Mouse (Mus musculus): ENCODE results near the gene Esyt1. TPM values are rescaled to one million over a fixed set of nuclear protein-coding genes. Genes with fewer than 3 reads are reported as not detected.
A peak's percentile ranks its signal among the peaks of the same experiment; 100 is the strongest.
"Not testable (repeated sequence)": the region's sequence is repeated elsewhere in the genome, so short reads cannot be mapped to it uniquely, and the experiment has no call there.

Esyt1 gene
- polyA plus RNA-seq, 1 experiment from 2014 or later, result 10.9 TPM

GRCm38 (mm10) chr10:128550144-128550823 is 24.6 kb upstream of the Esyt1 start:
- 90% methylated on average over 11 of the region's 11 CpGs for WGBS
- not testable (repeated sequence) for ATAC-seq (ENCODE audit: low FRiP score, low TSS enrichment)
- H3K27ac ChIP-seq (replicated peaks; ENCODE audit: low read depth, low read length), result peak overlapping the region; percentile 60; the same call in 1 of the 2 replicates

GRCm38 (mm10) chr10:128549682-128550057 is 24.0 kb upstream of the Esyt1 start:
- not testable (repeated sequence) for H3K9ac ChIP-seq (replicated peaks; ENCODE audit: low read length); H3K9me3 ChIP-seq (ENCODE audit: control insufficient read depth, low read length); DNase-seq; H3K36me3 ChIP-seq (ENCODE audit: control insufficient read depth, insufficient read depth, low read length); H3K4me1 ChIP-seq (ENCODE audit: control insufficient read depth, insufficient read depth, low read length); ATAC-seq (ENCODE audit: low FRiP score, low TSS enrichment); H3K27me3 ChIP-seq (ENCODE audit: control insufficient read depth, insufficient read depth, low read length)
- Histone ChIP-seq H3K4me3 (replicated peaks; ENCODE audit: low read depth, low read length) (peak overlapping the region; percentile 73; the same call in 1 of the 2 replicates), H3K27ac (replicated peaks; ENCODE audit: low read depth, low read length) (peak overlapping the region; percentile 60; the same call in 1 of the 2 replicates), H3K4me2 (ENCODE audit: low read length) (peak overlapping the region; percentile 83)
- 59% methylated on average over 6 of the region's 6 CpGs for WGBS

More at GRCm38 (mm10) chr10:128550144-128550823, 24.6 kb upstream of the Esyt1 start:
- not testable (repeated sequence) for H3K4me1 ChIP-seq (ENCODE audit: control insufficient read depth, insufficient read depth, low read length); H3K4me2 ChIP-seq (ENCODE audit: low read length); H3K27me3 ChIP-seq (ENCODE audit: control insufficient read depth, insufficient read depth, low read length); H3K4me3 ChIP-seq (replicated peaks; ENCODE audit: low read depth, low read length); H3K9ac ChIP-seq (replicated peaks; ENCODE audit: low read length); H3K9me3 ChIP-seq (ENCODE audit: control insufficient read depth, low read length); H3K36me3 ChIP-seq (ENCODE audit: control insufficient read depth, insufficient read depth, low read length); DNase-seq

- Histone ChIP-seq H3K27ac (replicated peaks; ENCODE audit: low read depth, low read length) (peak within 1 kb of the TSS; percentile 96), H3K27me3 (ENCODE audit: control insufficient read depth, insufficient read depth, low read length) (no peaks in the 10 kb centered on the region), H3K4me1 (ENCODE audit: control insufficient read depth, insufficient read depth, low read length) (peaks cover 8% of the 10 kb centered on the region), H3K36me3 (ENCODE audit: control insufficient read depth, insufficient read depth, low read length) (peaks cover 15% of the 10 kb centered on the region), H3K9ac (replicated peaks; ENCODE audit: low read length) (peak within 1 kb of the TSS; percentile 92), H3K9me3 (ENCODE audit: control insufficient read depth, low read length) (no peaks in the 10 kb centered on the region), H3K4me2 (ENCODE audit: low read length) (peak within 1 kb of the TSS; percentile 83), H3K4me3 (replicated peaks; ENCODE audit: low read depth, low read length) (peak within 1 kb of the TSS; percentile 73)
- ATAC-seq (ENCODE audit: low FRiP score, low TSS enrichment) (peak; percentile 91), DNase-seq (peak; percentile 98)
- WGBS, result under 1% methylated on average over 31 of the region's 31 CpGs
Measured at GRCm38 (mm10) chr10:128548947-128549681, 23.4 kb upstream of the Esyt1 start, which contains the start of gene Rpl41. Rpl41 (minus strand) TSS chr10:128549305.

GRCm38 (mm10) chr10:128548051-128548791 is 22.6 kb upstream of the Esyt1 start:
- not testable (repeated sequence) for H3K9me3 ChIP-seq (ENCODE audit: control insufficient read depth, low read length); DNase-seq; H3K4me1 ChIP-seq (ENCODE audit: control insufficient read depth, insufficient read depth, low read length); ATAC-seq (ENCODE audit: low FRiP score, low TSS enrichment); H3K27me3 ChIP-seq (ENCODE audit: control insufficient read depth, insufficient read depth, low read length)
- WGBS, result 1% methylated on average over 20 of the region's 30 CpGs
- Histone ChIP-seq H3K4me3 (replicated peaks; ENCODE audit: low read depth, low read length) (peak overlapping the region; percentile 73), H3K36me3 (ENCODE audit: control insufficient read depth, insufficient read depth, low read length) (peaks cover 24% of the 10 kb centered on the region), H3K4me2 (ENCODE audit: low read length) (peak overlapping the region; percentile 83), H3K9ac (replicated peaks; ENCODE audit: low read length) (peak overlapping the region; percentile 92), H3K27ac (replicated peaks; ENCODE audit: low read depth, low read length) (peak overlapping the region; percentile 97)

- DNase-seq (peak; percentile 98), ATAC-seq (ENCODE audit: low FRiP score, low TSS enrichment) (peak; percentile 90)
- H3K27me3 ChIP-seq (ENCODE audit: control insufficient read depth, insufficient read depth, low read length), result no peaks in the 10 kb centered on the region
- peak within 1 kb of the TSS; percentile 73 for H3K4me3 ChIP-seq (replicated peaks; ENCODE audit: low read depth, low read length)
- H3K9me3 ChIP-seq (ENCODE audit: control insufficient read depth, low read length), result no peaks in the 10 kb centered on the region
- WGBS, result under 1% methylated on average over 50 of the region's 50 CpGs
- peak within 1 kb of the TSS; percentile 97 for H3K27ac ChIP-seq (replicated peaks; ENCODE audit: low read depth, low read length)
- H3K36me3 ChIP-seq (ENCODE audit: control insufficient read depth, insufficient read depth, low read length), result peaks cover 31% of the 10 kb centered on the region
- H3K4me1 ChIP-seq (ENCODE audit: control insufficient read depth, insufficient read depth, low read length), result peaks cover 8% of the 10 kb centered on the region
- H3K4me2 ChIP-seq (ENCODE audit: low read length), result peak within 1 kb of the TSS; percentile 83
- peak within 1 kb of the TSS; percentile 92 for H3K9ac ChIP-seq (replicated peaks; ENCODE audit: low read length)
Measured at GRCm38 (mm10) chr10:128547361-128548032, 21.8 kb upstream of the Esyt1 start, which contains the start of gene Zc3h10. Zc3h10 (minus strand) TSS chr10:128547774.

- Histone ChIP-seq H3K36me3 (ENCODE audit: control insufficient read depth, insufficient read depth, low read length) (peaks cover 38% of the 10 kb centered on the region), H3K4me3 (replicated peaks; ENCODE audit: low read depth, low read length) (peak overlapping the region; percentile 73), H3K4me2 (ENCODE audit: low read length) (peak overlapping the region; percentile 83), H3K4me1 (ENCODE audit: control insufficient read depth, insufficient read depth, low read length) (peaks cover 8% of the 10 kb centered on the region), H3K9ac (replicated peaks; ENCODE audit: low read length) (peak overlapping the region; percentile 72), H3K27ac (replicated peaks; ENCODE audit: low read depth, low read length) (peak overlapping the region; percentile 97), H3K9me3 (ENCODE audit: control insufficient read depth, low read length) (no peaks in the 10 kb centered on the region), H3K27me3 (ENCODE audit: control insufficient read depth, insufficient read depth, low read length) (no peaks in the 10 kb centered on the region)
- ATAC-seq (ENCODE audit: low FRiP score, low TSS enrichment), result no peak
- 25% methylated on average over 7 of the region's 7 CpGs for WGBS
- DNase-seq, result no peak
Measured at GRCm38 (mm10) chr10:128546787-128547186, 21.1 kb upstream of the Esyt1 start.

- Histone ChIP-seq H3K27ac (replicated peaks; ENCODE audit: low read depth, low read length) (peak overlapping the region; percentile 97), H3K4me2 (ENCODE audit: low read length) (peak overlapping the region; percentile 83), H3K27me3 (ENCODE audit: control insufficient read depth, insufficient read depth, low read length) (no peaks in the 10 kb centered on the region), H3K4me1 (ENCODE audit: control insufficient read depth, insufficient read depth, low read length) (peaks cover 8% of the 10 kb centered on the region), H3K36me3 (ENCODE audit: control insufficient read depth, insufficient read depth, low read length) (peaks cover 41% of the 10 kb centered on the region), H3K9ac (replicated peaks; ENCODE audit: low read length) (peak overlapping the region; percentile 72; the same call in 1 of the 2 replicates), H3K9me3 (ENCODE audit: control insufficient read depth, low read length) (no peaks in the 10 kb centered on the region), H3K4me3 (replicated peaks; ENCODE audit: low read depth, low read length) (peak overlapping the region; percentile 73)
- ATAC-seq (ENCODE audit: low FRiP score, low TSS enrichment) (no peak), DNase-seq (peak; percentile 79)
- 16% methylated on average over 4 of the region's 4 CpGs for WGBS
Measured at GRCm38 (mm10) chr10:128546361-128546760, 20.7 kb upstream of the Esyt1 start.

- no peaks in the 10 kb centered on the region for H3K27me3 ChIP-seq (ENCODE audit: control insufficient read depth, insufficient read depth, low read length)
- no peak overlapping the region for H3K9ac ChIP-seq (replicated peaks; ENCODE audit: low read length)
- H3K4me1 ChIP-seq (ENCODE audit: control insufficient read depth, insufficient read depth, low read length), result peaks cover 8% of the 10 kb centered on the region
- H3K9me3 ChIP-seq (ENCODE audit: control insufficient read depth, low read length), result no peaks in the 10 kb centered on the region
- DNase-seq (no peak), ATAC-seq (ENCODE audit: low FRiP score, low TSS enrichment) (no peak)
- no peak overlapping the region for H3K27ac ChIP-seq (replicated peaks; ENCODE audit: low read depth, low read length)
- no peak overlapping the region for H3K4me2 ChIP-seq (ENCODE audit: low read length)
- peaks cover 47% of the 10 kb centered on the region for H3K36me3 ChIP-seq (ENCODE audit: control insufficient read depth, insufficient read depth, low read length)
- WGBS, result 87% methylated on average over 3 of the region's 3 CpGs
- no peak overlapping the region for H3K4me3 ChIP-seq (replicated peaks; ENCODE audit: low read depth, low read length)
Measured at GRCm38 (mm10) chr10:128545570-128545898, 19.9 kb upstream of the Esyt1 start.
